Mouse (Mus musculus): ENCODE results near the gene Erich2. TPM values are rescaled to one million over a fixed set of nuclear protein-coding genes. Genes with fewer than 3 reads are reported as not detected.

Gene Erich2
- total RNA-seq, 2 experiments from 2014 or later: not detected

DNA sequence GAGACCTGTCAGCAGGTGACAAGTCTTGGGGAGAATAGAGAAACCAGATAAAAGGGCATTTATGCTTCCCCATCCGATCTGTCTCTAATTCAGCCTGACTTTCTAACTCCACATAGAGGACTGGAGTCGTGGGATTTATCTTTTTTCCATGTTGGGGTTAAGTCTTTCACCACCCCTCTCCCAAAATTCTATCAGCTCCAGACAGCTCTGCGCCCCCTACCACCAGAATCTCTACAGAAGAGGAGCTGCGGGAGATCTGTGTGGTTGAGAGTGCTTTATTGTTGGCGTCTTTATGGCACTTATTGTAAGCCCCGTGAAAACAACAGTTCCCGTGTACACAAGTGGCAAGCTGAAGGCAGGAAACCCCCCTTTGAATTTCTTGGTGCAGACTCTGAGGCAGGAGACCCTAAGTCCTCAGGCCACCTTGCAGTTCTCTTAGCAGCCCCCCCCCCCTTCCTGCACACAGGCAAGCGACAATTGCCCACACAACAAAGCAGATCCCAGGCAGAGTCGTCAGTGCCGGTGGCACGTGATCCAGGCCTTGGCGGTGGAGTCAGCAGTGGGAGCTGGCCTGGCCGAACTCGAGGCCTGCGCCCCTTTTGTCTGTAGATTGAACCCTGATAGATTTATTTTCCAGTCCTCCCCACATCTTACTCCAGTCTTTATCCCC, 56.2 kb downstream of the Erich2 start:
- intact Hi-C loops (cut with DNase I): loop anchor here (10.0 kb wide), 1 partner anchor 440 kb away; no protein-coding TSS in a partner anchor
- TF ChIP-seq CTCF (IDR thresholded peaks at IDR 0.05): no peak
- DNase-seq: no peak
- Histone ChIP-seq H3K27ac (no peak overlapping the region), H3K4me3 (no peak overlapping the region)

GRCm38 (mm10) chr2:70565651-70566602, 57.3 kb downstream of the Erich2 start:
- intact Hi-C loops (cut with DNase I): loop anchor here (10.0 kb wide), 1 partner anchor 441 kb away; no protein-coding TSS in a partner anchor
- Histone ChIP-seq H3K27ac (no peak overlapping the region), H3K4me3 (no peak overlapping the region)
- DNase-seq: no peak
- TF ChIP-seq CTCF (IDR thresholded peaks at IDR 0.05): no peak

- intact Hi-C loops (cut with DNase I): loop anchor here (10.0 kb wide), 1 partner anchor 442 kb away; no protein-coding TSS in a partner anchor
- TF ChIP-seq CTCF (IDR thresholded peaks at IDR 0.05): no peak
- Histone ChIP-seq H3K27ac (no peak overlapping the region), H3K4me3 (no peak overlapping the region)
- no peak for DNase-seq
Measured at GRCm38 (mm10) chr2:70566603-70566981, 58.0 kb downstream of the Erich2 start.

DNA sequence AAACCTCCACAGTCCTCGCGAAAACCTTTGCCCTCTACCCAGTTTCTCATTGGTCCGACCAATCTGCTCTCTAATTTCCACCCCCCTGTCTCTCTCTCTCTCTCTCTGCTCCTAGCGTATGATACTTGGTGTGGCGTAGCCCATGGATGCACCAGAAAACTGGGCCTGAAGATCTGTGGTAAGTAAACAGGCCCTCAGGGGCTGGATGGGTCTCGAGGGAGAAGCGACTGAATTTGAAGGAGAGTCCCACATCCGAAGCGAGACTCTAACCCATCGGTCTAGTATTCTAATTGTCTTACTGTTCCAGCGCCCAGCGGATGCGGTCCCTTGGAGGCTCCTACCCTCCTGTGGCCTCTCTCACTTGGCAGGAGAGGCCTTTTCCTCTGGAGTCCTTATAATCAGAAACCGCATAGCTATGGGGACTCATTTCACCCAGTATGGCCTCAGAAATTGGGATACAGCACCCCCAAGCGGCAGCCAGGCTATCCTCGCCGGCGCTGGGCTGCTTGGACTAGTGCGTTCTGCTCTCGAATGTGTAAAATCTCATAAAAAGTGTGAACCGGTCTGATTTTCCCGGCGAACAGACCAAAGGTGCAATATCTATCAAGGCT, 58.6 kb downstream of the Erich2 start:
- H3K4me3 ChIP-seq: no peak overlapping the region
- intact Hi-C loops (cut with DNase I): loop anchor here (10.0 kb wide), 1 partner anchor 442 kb away; no protein-coding TSS in a partner anchor
- TF ChIP-seq CTCF (IDR thresholded peaks at IDR 0.05): peak; percentile 41
- H3K27ac ChIP-seq: no peak overlapping the region
- DNase-seq: no peak

- intact Hi-C loops (cut with DNase I): loop anchor here (10.0 kb wide), 1 partner anchor 443 kb away; no protein-coding TSS in a partner anchor
- Histone ChIP-seq H3K27ac (no peak overlapping the region), H3K4me3 (peak overlapping the region; percentile 49)
- DNase-seq: no peak
- no peak for TF ChIP-seq CTCF (IDR thresholded peaks at IDR 0.05)
Measured at GRCm38 (mm10) chr2:70567682-70568077, 59.1 kb downstream of the Erich2 start.

DNA sequence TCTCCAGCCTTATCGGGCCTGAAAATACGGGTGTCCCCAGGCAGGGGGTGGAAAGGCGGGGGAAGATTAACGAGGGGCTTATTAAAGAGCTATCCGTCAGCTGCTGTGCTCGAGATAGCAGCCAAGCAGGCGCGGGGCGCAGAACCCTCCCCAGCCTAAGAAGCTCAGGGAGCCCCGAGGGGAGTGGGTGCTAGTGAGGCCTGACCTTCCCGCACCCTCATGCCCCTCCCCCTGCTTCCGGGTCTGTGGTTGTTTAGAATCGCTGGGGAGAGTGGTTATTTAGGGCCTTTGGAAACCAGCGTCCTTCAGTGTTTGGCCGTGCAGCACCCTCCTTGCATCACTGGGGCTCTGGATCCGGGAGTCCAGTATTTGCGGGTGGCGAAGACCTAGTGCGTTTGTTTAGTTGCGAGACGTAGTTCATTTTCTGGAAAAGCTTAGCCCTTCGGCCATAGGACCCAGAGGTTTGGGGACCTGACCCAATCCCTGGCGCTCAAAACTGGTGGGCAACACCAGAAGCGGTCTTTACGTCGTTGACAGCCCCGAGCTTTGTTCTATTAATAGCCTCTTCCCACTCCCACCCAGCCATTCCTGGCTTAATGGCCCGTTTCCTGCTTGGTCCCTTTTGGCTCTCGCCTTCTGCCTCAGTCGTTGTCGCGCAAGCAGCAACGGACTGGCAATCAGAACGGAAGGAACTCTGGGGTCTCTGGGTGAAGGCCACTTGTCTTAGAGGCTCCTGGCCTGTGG, 59.8 kb downstream of the Erich2 start:
- Histone ChIP-seq H3K27ac (no peak overlapping the region), H3K4me3 (peak overlapping the region; percentile 49)
- intact Hi-C loops (cut with DNase I): loop anchor here (10.0 kb wide), 1 partner anchor 444 kb away; no protein-coding TSS in a partner anchor
- no peak for DNase-seq
- no peak for TF ChIP-seq CTCF (IDR thresholded peaks at IDR 0.05)

DNA sequence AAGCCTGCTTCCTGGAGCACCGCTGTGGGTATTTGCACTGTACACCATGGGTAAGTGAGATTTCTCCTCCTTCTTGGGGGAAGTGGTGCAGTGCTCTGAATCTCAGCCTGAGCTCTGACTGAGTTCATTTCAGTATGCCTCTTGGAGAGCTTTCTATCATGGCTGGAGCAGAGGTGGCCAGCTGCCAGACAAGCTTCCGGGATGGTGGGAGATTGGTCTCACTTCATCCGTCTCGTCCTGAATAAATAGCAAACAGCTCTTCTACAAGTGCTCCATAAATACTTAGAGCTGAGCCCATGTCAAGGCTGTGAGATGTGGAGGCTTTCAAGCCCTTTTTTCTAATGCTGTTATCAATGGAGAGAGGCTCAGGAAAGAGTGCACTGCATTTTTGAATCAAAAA, 63.1 kb downstream of the Erich2 start:
- TF ChIP-seq CTCF (IDR thresholded peaks at IDR 0.05): no peak
- Histone ChIP-seq H3K4me3 (no peak overlapping the region), H3K27ac (no peak overlapping the region)
- DNase-seq: no peak
- intact Hi-C loops (cut with DNase I): no loop called here

GRCm38 (mm10) chr2:70572251-70572650, 63.6 kb downstream of the Erich2 start:
- no peak for TF ChIP-seq CTCF (IDR thresholded peaks at IDR 0.05)
- no peak for DNase-seq
- Histone ChIP-seq H3K27ac (no peak overlapping the region), H3K4me3 (no peak overlapping the region)
- intact Hi-C loops (cut with DNase I): no loop called here

DNA sequence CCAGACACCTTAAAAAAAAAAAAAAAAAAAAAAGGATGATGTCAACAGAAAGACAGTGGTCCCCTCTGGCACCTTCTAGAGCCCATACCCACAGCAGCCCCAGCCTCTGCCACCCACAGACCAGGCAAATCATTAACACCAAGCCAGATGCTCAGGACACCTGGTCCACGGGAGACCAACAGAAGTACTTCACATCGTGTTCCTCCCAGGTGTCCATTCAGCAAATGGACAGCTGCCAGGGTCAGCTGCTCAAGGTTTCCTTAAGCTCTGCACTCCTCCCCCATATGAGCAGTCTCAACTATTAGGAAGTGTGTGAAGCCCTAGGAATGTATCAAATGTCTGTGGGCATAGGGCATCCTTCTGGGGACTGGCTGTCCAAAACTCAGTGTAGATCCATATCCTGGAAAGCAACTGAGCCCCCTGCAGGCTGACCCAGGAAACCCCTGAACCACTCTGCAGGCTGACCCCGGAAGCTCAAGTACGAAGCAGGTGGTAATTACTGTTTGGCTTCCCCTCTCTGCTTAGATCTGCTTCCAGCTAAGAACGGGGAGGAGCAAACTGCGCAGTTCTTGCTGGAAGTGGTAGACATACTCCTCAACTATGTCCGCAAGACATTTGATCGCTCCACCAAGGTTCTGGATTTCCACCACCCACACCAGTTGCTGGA, 65.1 kb downstream of the Erich2 start:
- intact Hi-C loops (cut with DNase I): no loop called here

GRCm38 (mm10) chr2:70588200-70588599, 79.6 kb downstream of the Erich2 start:
- TF ChIP-seq CTCF (IDR thresholded peaks at IDR 0.05): no peak
- intact Hi-C loops (cut with DNase I): no loop called here
- no peak for DNase-seq

More for the DNA sequence above, 65.1 kb downstream of the Erich2 start:
- no peak for TF ChIP-seq CTCF (IDR thresholded peaks at IDR 0.05)
- no peak for DNase-seq
- no peak overlapping the region for H3K4me3 ChIP-seq
- H3K27ac ChIP-seq: no peak overlapping the region

More at GRCm38 (mm10) chr2:70588200-70588599, 79.6 kb downstream of the Erich2 start:
- no peak overlapping the region for H3K27ac ChIP-seq
- no peak overlapping the region for H3K4me3 ChIP-seq

Other genes with a start within 250 kb of the Erich2 start
- gene Sp5, start 33.9 kb upstream of the Erich2 start, total RNA-seq (2021): not detected
- 1 to 10 TPM; 1.2 to 2.9 TPM for gene Gad1, start 44.3 kb downstream of the Erich2 start, total RNA-seq (2021)
- gene Gorasp2, start 152.8 kb downstream of the Erich2 start, total RNA-seq (2021): 10 to 100 TPM; 77.9 to 78.6 TPM
- gene Gm26558, start 153.3 kb downstream of the Erich2 start, total RNA-seq (2021): not detected